Mouse (Mus musculus) embryonic fibroblast, embryonic 13.5 days (primary cell): ENCODE results near the gene Ptov1.

Experiments
- CTCF ChIP-seq: IDR thresholded peaks from 2 replicates; pipeline ENCODE4 v1.5.1; 2011; ENCODE audit warnings: mild to moderate bottlenecking, control low read depth, low read length, moderate library complexity, borderline replicate concordance; ENCODE audit not compliant: insufficient read depth
- POLR2A ChIP-seq: IDR thresholded peaks from 2 replicates; pipeline ENCODE4 v1.6.1; 2011; ENCODE audit warnings: low read depth, mild to moderate bottlenecking, control low read depth, low read length, moderate library complexity

- no peak for TF ChIP-seq CTCF
- TF ChIP-seq POLR2A: no peak
Observed at GRCm38 (mm10) chr7:44821666-44822448, 47.7 kb downstream of the Ptov1 start.
